Comparison of ENCODE assay signal across 9 mouse cellular contexts in genomic region chr5:33144025-33144424, GRCm38 (mm10). TPM values are rescaled to one million over a fixed set of nuclear protein-coding genes. Genes with fewer than 3 reads are reported as not detected.
A peak's percentile ranks its signal among the peaks of the same experiment; 100 is the strongest.
DNase-seq lines count a peak whose midpoint lies in the region.
"Had no signal": no experiment of that assay in that cellular context is flagged by ENCODE, and none has a peak within 500 bp of the region (broad histone marks: within the 10 kb centered on the region; RNA-seq: fewer than 3 reads in every experiment).

No protein-coding gene starts in this region.

- no peak overlapping the region for H3K4me3 ChIP-seq in heart, embryonic 10.5 days
- H3K4me3 ChIP-seq: lung, embryonic 15.5 days had no signal

- no peak overlapping the region for H3K27ac ChIP-seq in heart, embryonic 10.5 days
- H3K27ac ChIP-seq: lung, embryonic 15.5 days had no signal

- peaks cover 6% of the 10 kb centered on the region; the same call in 1 of the 2 replicates for H3K27me3 ChIP-seq in heart, embryonic 10.5 days (ENCODE audit: insufficient read depth, poor library complexity, severe bottlenecking)
- H3K27me3 ChIP-seq: lung, embryonic 15.5 days had no signal

- intact Hi-C loops in heart, postnatal 10 days (cut with DNase I): loop anchor here (10.0 kb wide), 1 partner anchor 209 kb away; no protein-coding TSS in a partner anchor

- H3K36me3 ChIP-seq in heart, embryonic 10.5 days: no peaks in the 10 kb centered on the region
- H3K36me3 ChIP-seq: lung, embryonic 15.5 days had no signal

- 45% methylated on average over 5 of the region's 5 CpGs for WGBS in heart, embryonic 10.5 days

- DNase-seq in heart, postnatal 10 days: peak; percentile 16 to 20
- no peak for DNase-seq in heart, embryonic 10.5 days (ENCODE audit: low spot score)
- DNase-seq in urinary bladder, postnatal 25 days (ENCODE audit: low spot score): peak; percentile 11
- no peak for DNase-seq in urinary bladder, adult 2 months (ENCODE audit: low spot score)
- DNase-seq in embryo, embryonic 11.5 days (ENCODE audit: low read depth, low spot score): peak; percentile 5
- peak; percentile 5 for DNase-seq in lung, postnatal 25 days (ENCODE audit: low spot score)
- DNase-seq in spleen, adult 12 weeks (ENCODE audit: low spot score): no peak
- no peak for DNase-seq in right cerebral cortex, postnatal 36 days (ENCODE audit: low spot score in 2 of 2)

- H3K4me1 ChIP-seq in heart, embryonic 10.5 days: no peaks in the 10 kb centered on the region
- H3K4me1 ChIP-seq: lung, embryonic 15.5 days had no signal

- H3K9me3 ChIP-seq in heart, embryonic 10.5 days: no peaks in the 10 kb centered on the region
- H3K9me3 ChIP-seq: lung, embryonic 15.5 days had no signal

RNA-seq across cellular contexts. Expression of gene Slc5a1, which starts 40.0 kb away (rescaled TPM):
- total RNA-seq in heart, postnatal 10 days (2021): under 1 TPM in 1 of 2 experiments, not detected in 1; 0.05 TPM
- not detected in 2 replicates for polyA plus RNA-seq in heart, embryonic 10.5 days (2016; fragmentation: Nextera tagmentation; extraction: Ambion mirVana)
- 2.3 and 3.0 TPM in 2 replicates for polyA plus RNA-seq in urinary bladder, adult 2 months (2012; rRNA removed)

Comparison
In these comparisons a context has a peak if more than half of its experiments do, and no peak if none do; other contexts are left out.
1. DNase-seq: peak in heart, postnatal 10 days (2 of 2), urinary bladder, postnatal 25 days (single experiment), embryo, embryonic 11.5 days (single experiment) and lung, postnatal 25 days (single experiment); none in heart, embryonic 10.5 days (single experiment), urinary bladder, adult 2 months (single experiment), spleen, adult 12 weeks (single experiment) and right cerebral cortex, postnatal 36 days (0 of 2).